Mouse (Mus musculus): Measurements from ENCODE around the gene Sema5a. TPM values are rescaled to one million over a fixed set of nuclear protein-coding genes. Genes with fewer than 3 reads are reported as not detected.

Gene Sema5a
- total RNA-seq, 2 experiments from 2014 or later: not detected

DNA sequence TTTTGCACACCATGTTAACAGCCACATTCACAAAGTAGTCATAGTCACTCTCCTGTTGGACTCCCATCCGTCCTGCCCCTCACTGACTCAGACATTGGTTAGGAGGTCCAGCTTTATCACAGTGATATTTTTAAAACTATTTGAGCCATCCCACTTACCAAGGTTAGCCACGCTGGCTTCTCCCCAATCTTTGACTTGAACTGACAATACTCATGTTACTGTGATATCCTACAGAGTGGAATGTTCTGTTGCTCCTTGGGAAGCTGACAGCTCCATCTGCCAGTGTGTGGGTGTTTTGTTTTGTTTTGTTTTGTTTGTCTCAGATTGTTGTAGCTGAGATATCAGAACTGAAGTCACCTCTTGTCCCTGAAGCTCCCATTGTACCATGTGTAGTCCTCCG, 362.6 kb downstream of the Sema5a start:
- no peak for ATAC-seq (replicated peaks; ENCODE audit: poor library complexity, severe bottlenecking)

DNA sequence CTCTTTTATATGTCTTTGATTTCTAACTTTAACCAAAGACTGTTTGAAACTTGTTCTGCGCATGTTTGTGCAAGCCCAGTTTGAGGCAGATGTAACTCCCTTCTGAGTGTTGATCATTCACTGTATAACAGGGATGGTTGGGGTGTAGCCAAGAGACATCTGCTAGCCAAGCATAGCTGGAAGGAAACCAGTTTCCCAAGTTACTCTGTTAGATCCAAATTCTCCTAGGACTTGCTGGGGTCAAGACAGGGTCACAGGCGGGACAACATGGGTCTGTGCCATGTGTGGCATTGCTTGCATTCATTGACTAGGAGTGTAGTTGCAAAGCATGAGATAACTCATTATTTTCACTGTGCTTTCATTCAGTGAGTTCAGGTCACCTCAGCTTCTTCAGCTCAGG, 366.2 kb downstream of the Sema5a start:
- ATAC-seq (replicated peaks; ENCODE audit: poor library complexity, severe bottlenecking): no peak

DNA sequence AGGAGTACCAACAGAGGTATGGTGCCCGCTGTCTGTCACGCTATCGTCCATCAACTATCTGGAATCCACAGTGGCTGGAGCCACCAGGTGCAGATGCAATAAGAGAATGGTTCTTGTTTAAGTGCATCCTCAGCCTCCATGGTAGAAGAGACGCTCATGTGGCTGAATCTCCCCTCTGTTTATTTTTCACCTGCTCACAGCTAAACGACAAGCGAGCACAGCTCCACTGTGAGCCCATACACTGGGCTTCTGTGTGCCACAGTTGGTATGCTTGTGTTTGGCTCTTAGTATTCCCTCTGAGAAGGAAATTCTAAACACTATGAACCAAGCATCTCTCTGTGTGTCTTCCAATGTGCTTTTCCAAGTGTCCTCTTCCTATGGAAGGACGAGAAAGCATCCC, 366.6 kb downstream of the Sema5a start:
- ATAC-seq (replicated peaks; ENCODE audit: poor library complexity, severe bottlenecking): no peak

DNA sequence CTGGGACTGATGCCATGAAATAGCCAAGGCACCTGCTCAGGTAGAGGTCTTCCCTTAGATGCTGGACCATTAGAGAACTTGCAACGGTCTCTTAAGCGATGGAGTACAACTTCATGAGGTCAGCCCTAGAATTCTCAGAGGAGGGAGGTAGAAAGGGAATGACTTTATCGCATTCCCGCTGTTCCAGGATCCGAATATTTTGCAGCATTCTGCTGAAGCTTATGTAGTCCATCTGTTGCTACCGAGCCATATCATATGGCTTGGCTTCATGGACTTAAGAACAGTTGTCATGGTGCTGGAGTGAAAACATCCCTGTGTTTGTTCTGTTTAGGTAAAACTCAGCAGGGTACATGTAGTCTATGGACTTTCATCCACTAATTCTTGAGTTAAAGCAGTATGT, 369.1 kb downstream of the Sema5a start:
- no peak for ATAC-seq (replicated peaks; ENCODE audit: poor library complexity, severe bottlenecking)

DNA sequence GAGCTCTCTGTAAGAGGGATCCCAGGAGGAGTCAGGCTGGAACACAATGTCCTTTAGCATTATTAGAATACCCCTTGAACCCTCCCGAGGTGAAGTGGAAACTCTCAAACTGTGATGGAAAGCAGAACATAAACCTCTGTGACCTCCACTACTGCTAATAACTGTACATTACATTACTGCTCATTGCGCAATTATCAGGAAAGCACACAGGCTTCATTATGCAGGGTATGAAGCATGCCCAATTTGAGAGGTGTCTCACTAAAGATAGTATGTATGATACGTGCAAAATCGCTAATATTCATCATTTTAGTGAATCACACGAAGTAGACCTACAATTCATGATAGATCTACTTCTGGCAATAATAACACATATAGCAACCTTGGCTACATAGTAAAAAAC, 371.2 kb downstream of the Sema5a start:
- no peak for ATAC-seq (replicated peaks; ENCODE audit: poor library complexity, severe bottlenecking)

DNA sequence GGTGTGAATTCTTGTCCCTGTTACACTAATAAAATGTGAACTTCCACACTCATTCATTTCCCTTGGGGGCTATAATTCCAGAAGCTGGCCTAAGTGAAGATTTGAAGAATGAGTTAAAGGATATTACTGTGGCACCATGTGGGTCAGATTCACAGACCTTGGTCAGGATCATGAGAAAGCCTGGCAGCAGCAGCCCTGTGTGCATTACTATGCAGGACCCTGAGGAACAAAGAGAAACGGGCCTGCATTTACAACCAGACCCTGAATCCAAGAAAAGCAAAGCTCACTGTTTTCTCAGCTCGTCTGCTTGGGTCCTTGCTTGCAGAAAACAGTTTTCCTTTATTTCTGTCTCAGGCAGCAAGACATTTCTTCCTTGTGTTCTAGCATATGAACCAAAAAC, 374.6 kb downstream of the Sema5a start:
- ATAC-seq (replicated peaks; ENCODE audit: poor library complexity, severe bottlenecking): no peak

DNA sequence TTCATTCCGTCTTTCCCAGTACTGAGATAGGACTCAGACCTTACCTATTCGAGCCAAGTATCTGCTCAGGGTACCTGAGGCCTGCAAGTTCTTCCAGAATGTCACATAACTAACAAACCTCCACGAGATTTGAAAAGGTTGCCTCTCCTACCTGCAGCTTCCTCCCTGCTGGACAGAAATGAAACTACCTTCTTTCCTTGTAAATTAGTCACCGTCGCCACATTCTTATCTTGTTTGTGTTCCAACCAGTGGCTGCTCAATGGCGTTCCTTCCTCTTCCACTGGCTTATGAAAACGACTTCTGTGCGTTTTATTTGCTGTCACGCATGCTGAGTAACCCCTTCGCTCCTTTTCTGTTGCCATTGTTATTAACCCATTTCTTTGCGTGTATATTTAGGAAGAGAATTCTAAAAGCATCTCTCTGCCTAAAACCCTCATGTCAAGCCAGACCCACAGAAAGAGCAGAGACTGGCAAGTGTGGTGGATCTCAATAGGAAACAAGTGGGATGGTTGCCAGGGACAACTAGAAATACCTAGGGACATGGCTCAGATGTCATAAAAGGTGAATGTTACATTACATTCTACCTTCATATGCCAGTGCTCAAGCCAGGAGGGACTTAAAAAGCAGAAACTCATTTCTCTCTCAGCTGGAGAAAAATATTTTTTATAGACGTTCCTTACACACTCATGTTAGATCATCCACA, 378.6 kb downstream of the Sema5a start:
- ATAC-seq (replicated peaks; ENCODE audit: poor library complexity, severe bottlenecking): no peak

DNA sequence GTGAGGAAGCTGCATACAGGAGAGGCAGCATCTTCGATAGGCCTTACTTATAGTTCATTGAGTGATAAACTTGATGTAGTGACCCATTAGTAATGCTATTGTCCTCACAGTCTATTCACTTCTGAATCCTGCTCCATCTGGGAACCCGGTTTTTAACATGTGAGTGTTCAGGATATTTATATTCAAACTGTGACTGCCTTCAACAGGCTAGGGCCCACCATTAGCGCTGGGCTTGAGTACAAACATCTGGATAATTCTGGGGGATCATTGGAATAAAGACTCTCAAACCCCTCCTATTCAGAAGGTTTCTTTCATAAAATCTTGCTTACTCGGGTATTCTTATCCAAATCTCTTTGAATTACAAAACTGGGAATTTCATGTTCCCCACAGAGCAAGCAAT, 379.5 kb downstream of the Sema5a start:
- ATAC-seq (replicated peaks; ENCODE audit: poor library complexity, severe bottlenecking): no peak

DNA sequence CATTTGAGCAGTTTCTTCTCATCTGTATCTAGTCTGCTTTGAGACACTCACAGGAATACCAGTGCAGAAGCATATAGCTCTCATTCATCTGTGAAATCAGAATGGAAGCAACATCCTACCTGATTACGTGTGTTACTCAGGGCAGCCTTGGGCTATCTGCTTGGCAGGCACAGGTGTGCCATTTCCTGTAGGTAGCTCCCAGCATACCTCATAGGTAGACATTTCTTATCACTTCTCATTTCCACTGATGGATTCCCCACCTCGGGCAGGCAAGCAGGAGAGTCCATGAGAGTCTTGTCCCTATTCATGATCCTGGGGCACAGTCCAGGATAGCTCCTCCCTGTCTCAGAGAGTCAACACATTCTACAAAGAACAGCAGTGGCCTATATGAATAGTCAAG, 381.4 kb downstream of the Sema5a start:
- no peak for ATAC-seq (replicated peaks; ENCODE audit: poor library complexity, severe bottlenecking)

DNA sequence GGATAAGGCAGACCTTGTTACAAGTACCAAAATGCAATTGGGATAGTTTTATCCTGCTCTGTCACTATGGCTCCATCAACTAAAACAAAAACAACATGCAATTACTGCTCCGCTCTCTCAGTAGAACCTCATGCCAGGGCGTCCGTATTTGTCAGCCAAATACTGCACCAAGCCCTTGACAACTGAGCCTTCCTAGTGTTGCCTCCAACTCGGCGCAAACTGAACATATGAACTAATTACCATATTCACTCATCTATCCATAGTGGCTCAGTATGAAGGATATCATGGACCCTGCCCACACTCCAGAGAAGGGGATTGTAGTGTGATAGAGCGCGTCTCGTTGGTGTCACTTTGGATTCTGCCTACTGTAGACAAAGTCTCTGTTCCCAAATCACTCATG, 389.1 kb downstream of the Sema5a start:
- ATAC-seq (replicated peaks; ENCODE audit: poor library complexity, severe bottlenecking): no peak

DNA sequence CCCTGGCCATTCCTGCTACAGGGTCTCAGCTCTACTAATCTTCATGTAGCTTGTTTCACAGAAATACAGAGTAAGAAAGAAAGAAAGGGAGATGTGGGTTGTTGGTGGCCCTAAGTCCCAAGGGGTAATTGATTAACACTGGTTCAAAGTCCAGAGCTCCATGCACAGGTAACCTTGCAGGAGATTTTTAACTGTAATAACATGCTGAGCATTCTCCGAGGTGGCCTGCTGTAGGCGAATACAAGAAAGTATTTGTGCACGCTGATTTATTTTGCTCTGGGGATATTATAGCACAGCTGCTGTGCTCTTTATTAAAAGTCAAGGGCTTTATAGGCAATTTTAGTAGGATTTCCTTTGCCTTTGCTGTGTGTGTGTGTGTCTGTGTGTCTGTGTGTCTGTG, 393.3 kb downstream of the Sema5a start:
- no peak for ATAC-seq (replicated peaks; ENCODE audit: poor library complexity, severe bottlenecking)

DNA sequence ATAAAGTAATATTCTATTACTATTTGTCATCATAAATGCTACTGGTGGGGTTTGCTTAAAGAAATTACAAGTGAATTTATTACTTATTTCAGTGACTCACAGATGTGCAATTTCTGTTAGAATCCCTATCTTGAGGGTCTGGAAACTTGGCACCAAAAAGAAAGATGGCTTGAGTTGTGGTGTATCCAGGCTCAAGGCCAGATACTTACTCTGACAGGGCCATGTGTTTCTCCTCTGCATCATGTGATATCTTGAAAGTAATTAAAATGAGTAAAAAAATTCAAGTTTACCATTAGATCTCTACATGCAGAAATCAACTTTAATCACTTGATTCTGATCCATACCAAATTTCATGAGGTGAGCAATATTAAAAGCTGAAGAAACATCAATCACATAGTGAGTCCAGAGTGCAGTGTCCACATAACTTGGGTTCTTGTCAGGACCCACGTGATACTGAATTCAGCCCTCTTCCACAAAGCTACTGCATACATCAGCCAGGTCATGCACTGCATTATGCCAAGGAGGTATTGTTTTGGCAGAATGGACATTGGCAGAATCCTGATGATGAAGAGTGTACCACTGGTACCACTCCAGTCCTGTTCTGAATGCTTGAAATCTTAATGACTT, 402.6 kb downstream of the Sema5a start:
- ATAC-seq (replicated peaks; ENCODE audit: poor library complexity, severe bottlenecking): no peak

DNA sequence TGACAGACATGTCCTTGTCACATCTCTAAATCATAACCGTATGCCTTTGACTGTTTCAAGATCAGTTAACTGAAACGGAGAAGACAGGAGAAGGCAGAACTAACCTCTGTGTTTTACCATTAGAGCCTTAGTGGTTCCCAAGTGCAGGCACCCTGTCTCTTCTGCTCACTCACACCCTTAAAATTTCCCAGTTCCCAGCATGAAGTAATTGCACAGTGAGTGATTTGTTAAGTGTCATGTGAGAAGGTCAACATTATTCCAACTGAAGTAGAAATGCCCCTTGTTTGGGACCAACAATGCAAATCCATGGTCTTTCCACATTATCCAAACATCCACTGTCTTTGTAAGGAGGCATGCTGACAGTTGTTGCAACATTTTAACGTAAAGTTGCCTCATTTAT, 409.4 kb downstream of the Sema5a start:
- no peak for ATAC-seq (replicated peaks; ENCODE audit: poor library complexity, severe bottlenecking)

DNA sequence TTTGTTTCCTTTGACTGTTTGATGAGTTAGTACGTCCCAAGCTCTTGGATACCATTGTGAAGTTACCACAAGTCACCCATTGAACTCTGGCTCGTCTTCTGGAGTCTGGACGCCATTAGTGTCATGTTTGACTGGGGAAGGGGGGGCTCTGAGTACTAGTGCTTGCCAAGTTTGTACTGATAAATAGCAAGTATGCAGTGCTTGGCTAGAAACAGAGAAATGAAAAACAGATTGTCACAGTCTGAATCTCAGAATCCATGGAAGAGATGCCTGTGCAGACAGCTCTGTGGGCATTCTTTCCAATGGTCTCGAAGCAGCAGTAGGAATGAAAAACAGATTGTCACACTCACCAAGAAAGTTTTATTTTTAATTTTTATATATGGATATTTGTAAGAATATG, 411.4 kb downstream of the Sema5a start:
- no peak for ATAC-seq (replicated peaks; ENCODE audit: poor library complexity, severe bottlenecking)

DNA sequence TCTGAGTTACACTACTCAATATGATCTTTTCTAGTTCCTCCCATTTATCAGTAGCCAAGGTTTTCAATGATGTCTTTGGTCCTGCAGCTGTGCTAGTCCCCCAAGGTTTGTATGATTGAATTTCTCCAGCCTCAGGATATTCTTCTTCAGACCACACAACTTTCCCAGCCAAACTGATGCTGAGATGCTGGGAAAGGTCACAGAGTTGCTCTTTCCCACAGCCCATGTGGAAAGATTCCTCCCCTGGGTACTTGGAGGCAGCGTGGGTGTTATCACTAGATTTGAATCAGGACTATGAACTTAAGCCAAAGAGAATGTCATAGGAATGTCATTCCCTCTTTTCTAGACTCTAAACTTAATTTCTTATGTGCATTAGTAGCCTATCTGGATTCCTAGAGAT, 431.8 kb downstream of the Sema5a start:
- ATAC-seq (replicated peaks; ENCODE audit: poor library complexity, severe bottlenecking): no peak

DNA sequence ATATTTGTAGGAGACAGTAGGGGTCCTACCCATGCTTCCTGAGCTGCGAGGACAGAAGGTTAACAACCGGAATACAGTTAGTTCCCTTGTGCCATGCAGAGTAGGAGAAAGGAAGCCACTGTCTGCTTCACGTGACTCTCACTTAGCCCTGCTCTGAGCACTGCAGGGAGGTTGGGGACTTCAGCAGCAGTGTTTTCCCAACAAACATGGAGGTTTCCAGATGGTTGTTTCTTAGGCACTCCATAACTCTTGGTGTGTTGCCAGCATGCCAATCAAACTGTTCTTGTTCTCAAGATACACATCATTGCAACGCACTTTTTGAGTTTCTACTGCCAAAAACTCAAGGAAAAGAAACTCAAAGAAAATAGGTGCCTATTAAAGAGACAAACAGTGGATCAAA, 440.5 kb downstream of the Sema5a start:
- no peak for ATAC-seq (replicated peaks; ENCODE audit: poor library complexity, severe bottlenecking)

DNA sequence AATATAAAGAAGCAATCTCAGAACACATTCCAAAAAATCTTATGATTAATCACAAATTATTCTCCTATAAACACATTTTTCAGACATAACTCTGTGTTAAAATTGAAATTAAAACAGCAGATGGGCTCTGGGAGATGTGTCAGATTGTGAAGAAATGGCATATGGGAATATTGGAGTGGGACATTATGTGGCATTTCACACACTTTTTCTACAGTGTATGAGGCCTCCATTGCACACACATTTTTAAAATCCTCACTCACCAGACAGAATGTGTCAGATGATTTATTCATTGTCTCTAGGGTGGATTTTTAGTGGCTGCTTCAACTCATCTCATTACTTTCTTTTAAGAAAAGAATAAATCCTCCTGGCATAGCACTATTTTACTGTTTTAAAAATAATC, 446.4 kb downstream of the Sema5a start:
- no peak for ATAC-seq (replicated peaks; ENCODE audit: poor library complexity, severe bottlenecking)

DNA sequence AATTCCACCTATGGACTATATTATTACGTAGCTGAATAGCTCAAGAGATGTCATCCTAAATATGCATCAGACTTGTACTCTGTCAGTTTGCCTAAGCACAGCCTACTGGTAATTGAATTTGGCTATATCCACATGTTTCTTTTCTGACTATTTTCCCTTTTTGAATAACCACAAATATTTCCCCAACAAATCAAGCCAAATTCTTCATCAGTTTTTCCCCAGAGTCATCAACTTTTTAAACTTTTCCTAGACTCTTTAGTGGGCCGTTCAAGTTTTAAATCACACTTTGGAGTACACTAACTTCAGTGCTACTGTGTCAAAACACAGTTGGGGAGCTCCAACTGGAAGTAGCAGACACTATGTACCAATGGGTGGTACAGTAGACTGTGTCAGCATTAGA, 448.4 kb downstream of the Sema5a start:
- no peak for ATAC-seq (replicated peaks; ENCODE audit: poor library complexity, severe bottlenecking)

DNA sequence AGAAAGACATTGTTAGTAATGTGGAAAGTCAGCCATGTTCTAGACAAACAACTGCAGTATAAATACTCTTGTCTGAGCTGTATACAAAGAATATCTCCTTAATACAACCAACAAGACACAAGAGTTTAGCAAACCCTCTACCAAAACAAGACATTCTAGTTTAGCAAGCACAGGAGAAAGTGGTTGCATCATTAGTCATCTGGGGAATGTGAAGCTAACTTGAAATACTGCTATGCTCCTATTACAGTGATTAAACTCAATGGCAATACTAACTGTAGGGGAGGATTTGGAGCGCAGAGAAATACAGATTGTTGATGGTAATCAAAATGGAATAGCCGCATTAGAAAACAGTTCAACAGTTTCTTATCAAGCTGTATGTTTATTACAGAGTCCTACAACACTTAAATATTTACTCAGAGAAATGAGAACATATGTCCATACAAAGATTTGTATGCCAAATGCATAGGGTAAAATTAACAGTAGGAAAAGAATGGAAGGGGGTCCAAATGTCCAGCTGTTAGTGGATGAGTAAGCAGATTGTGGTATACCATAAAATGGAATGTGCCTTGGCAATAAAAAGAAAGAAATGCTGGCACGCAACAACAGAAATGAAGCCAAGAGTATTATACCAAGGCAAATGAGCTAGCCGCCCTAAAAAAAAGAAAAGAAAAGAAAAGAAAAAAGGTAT, 472.8 kb downstream of the Sema5a start:
- no peak for ATAC-seq (replicated peaks; ENCODE audit: poor library complexity, severe bottlenecking)

DNA sequence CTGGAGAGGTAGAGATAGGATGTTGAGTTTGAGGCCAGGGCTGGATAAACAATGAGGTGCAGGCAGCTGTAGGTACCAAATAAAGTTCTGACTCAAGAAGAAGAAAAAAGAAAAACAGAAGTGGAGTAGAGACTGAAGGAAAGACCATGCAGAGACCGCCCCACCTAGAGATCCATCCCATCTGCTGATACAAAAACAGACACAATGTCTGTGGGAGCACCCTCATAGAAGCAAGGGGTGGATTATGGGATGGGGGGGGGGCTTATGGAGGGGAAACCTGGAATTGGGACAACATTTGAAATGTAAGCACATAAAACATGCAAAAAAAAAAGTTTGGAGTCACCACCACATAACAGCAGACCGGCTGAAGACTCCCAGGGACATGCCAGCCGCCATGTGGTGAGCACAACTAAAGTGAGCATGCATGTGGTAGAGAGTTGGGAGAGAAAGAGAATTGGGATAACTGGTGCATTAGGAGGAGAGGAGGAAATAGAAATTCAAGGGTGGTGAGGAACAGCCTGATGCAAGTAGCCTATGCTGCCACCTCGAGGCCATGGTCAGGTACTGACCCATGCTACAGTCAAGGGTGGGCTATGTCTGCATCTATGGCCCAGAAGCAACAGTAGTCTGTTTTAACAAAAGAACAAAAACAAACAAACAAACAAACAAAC, 473.8 kb downstream of the Sema5a start:
- peak; percentile 59; the same call in 1 of the 2 replicates for ATAC-seq (replicated peaks; ENCODE audit: poor library complexity, severe bottlenecking)

DNA sequence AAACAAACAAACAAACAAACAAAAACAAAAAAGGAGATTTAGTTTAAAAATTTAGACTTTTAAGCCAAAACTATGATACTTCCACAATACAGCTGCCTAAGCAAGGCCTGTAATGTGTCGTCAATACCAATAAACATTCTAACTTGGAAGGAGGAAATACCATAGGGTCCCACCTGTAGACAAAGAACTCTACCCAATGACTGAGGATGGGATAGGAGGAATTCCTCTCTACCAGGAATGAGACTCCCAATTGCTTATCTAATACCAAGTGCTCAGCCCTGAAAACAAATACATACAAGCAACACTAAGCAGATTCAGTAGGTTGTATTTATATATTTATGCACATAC, 474.3 kb downstream of the Sema5a start:
- ATAC-seq (replicated peaks; ENCODE audit: poor library complexity, severe bottlenecking): no peak
